Mouse (Mus musculus) adrenal gland, postnatal 36 days (tissue): ENCODE results near the gene Cdca7l. TPM values are rescaled to one million over a fixed set of nuclear protein-coding genes. Genes with fewer than 3 reads are reported as not detected.

ENCODE experiments used
- DNase-seq, 2 experiments: peaks; one replicate each; pipeline ENCODE4 v3.0.0; 2021; ENCODE audit warnings: mixed read lengths in 1 of 2
- total RNA-seq, 2 experiments: library from RNA; stranded (reverse); gene quantifications; 2 replicates each; pipeline ENCODE4 v1.2.3; 2021

Gene Cdca7l
- total RNA-seq, 2 experiments from 2014 or later: 2.7 to 5.1 TPM

GRCm38 (mm10) chr12:117809327-117810017 lies 5.4 kb downstream of the Cdca7l start:
- DNase-seq: no peak

- no peak for DNase-seq
Measured at GRCm38 (mm10) chr12:117810074-117810473, 6.0 kb downstream of the Cdca7l start.

GRCm38 (mm10) chr12:117820138-117820858 lies 16.2 kb downstream of the Cdca7l start:
- DNase-seq: no peak

- no peak for DNase-seq
Measured at GRCm38 (mm10) chr12:117820859-117821221, 16.8 kb downstream of the Cdca7l start.

GRCm38 (mm10) chr12:117821394-117821793 lies 17.3 kb downstream of the Cdca7l start:
- DNase-seq: no peak

- peak; percentile 24 to 37 for DNase-seq
Measured at GRCm38 (mm10) chr12:117828350-117828749, 24.3 kb downstream of the Cdca7l start.

- no peak for DNase-seq
Measured at GRCm38 (mm10) chr12:117831351-117831961, 27.4 kb downstream of the Cdca7l start.

- no peak for DNase-seq
Measured at GRCm38 (mm10) chr12:117832190-117832589, 28.1 kb downstream of the Cdca7l start.

- no peak for DNase-seq
Measured at GRCm38 (mm10) chr12:117834652-117835051, 30.6 kb downstream of the Cdca7l start.

- DNase-seq: peak; percentile 8 to 23
Measured at GRCm38 (mm10) chr12:117835371-117835770, 31.3 kb downstream of the Cdca7l start.

- DNase-seq: no peak
Measured at GRCm38 (mm10) chr12:117837376-117837775, 33.3 kb downstream of the Cdca7l start.

GRCm38 (mm10) chr12:117840705-117841104 lies 36.6 kb downstream of the Cdca7l start:
- DNase-seq: no peak

- DNase-seq: no peak
Measured at GRCm38 (mm10) chr12:117842676-117843075, 38.6 kb downstream of the Cdca7l start.

GRCm38 (mm10) chr12:117843302-117844074 lies 39.4 kb downstream of the Cdca7l start:
- peak; percentile 60 to 77 for DNase-seq

- no peak for DNase-seq
Measured at GRCm38 (mm10) chr12:117844075-117844408, 40.0 kb downstream of the Cdca7l start.

- DNase-seq: no peak
Measured at GRCm38 (mm10) chr12:117844917-117845316, 40.8 kb downstream of the Cdca7l start.

- no peak for DNase-seq
Measured at GRCm38 (mm10) chr12:117848621-117849020, 44.5 kb downstream of the Cdca7l start.

GRCm38 (mm10) chr12:117850472-117850871 lies 46.4 kb downstream of the Cdca7l start:
- no peak for DNase-seq

GRCm38 (mm10) chr12:117853316-117853715 lies 49.2 kb downstream of the Cdca7l start:
- DNase-seq: peak; percentile 69 to 73

GRCm38 (mm10) chr12:117857023-117857422 lies 52.9 kb downstream of the Cdca7l start:
- no peak for DNase-seq

- no peak for DNase-seq
Measured at GRCm38 (mm10) chr12:117857884-117858283, 53.8 kb downstream of the Cdca7l start.

- DNase-seq: no peak
Measured at GRCm38 (mm10) chr12:117860840-117861239, 56.8 kb downstream of the Cdca7l start.

- no peak for DNase-seq
Measured at GRCm38 (mm10) chr12:117861249-117861648, 57.2 kb downstream of the Cdca7l start.
